Mouse (Mus musculus) C2C12 (cell line): ENCODE measurements around the gene Sptbn2.

Experiments used
- CTCF ChIP-seq: IDR thresholded peaks from one replicate; pipeline ENCODE4 v1.5.1; 2011; ENCODE audit not compliant: control insufficient read depth, insufficient read depth, insufficient read length
- USF1 ChIP-seq: IDR thresholded peaks from one replicate; pipeline ENCODE4 v1.6.1; 2011; ENCODE audit warnings: low read depth, mild to moderate bottlenecking, control low read depth, moderate library complexity

- no peak for TF ChIP-seq CTCF
- TF ChIP-seq USF1: no peak
These were observed 9.8 kb downstream of the Sptbn2 start for GRCm38 (mm10) chr19:4720671-4721244.
